1 mouse cellular context compared by ENCODE assay signal in genomic region chr7:45172974-45173373, GRCm38 (mm10).
TF ChIP-seq lines count a peak whose summit lies in the region.

No protein-coding gene starts in this region.

TF ChIP-seq in CH12.LX, 34 proteins besides CTCF, POLR2A, EP300 and RAD21:
- TF ChIP-seq MAX (IDR thresholded peaks at IDR 0.05; ENCODE audit: low read length): no peak
- peak; percentile 33 for TF ChIP-seq SMC3 (IDR thresholded peaks at IDR 0.05; ENCODE audit: low read depth, low read length)
- TF ChIP-seq HCFC1 (IDR thresholded peaks at IDR 0.05; ENCODE audit: low read depth, low read length): no peak
